Mouse (Mus musculus) splenic B cell, adult 2 months (primary cell): ENCODE measurements around the gene Pgam2.

Experiments used
- DNase-seq: peaks from one replicate; pipeline ENCODE4 v3.0.0-alpha.2; 2011; ENCODE audit warnings: low read depth, low spot score
- H3K27me3 ChIP-seq: 2 replicates; pipeline ENCODE4 v1.6.1; 2012; ENCODE audit warnings: mild to moderate bottlenecking, low read length, moderate library complexity, mixed read lengths; ENCODE audit not compliant: control insufficient read depth, poor library complexity, insufficient read depth, severe bottlenecking
- H3K36me3 ChIP-seq: 2 replicates; pipeline ENCODE4 v1.6.1; 2012; ENCODE audit warnings: mild to moderate bottlenecking, low read length, moderate library complexity, mixed read lengths; ENCODE audit not compliant: control insufficient read depth, poor library complexity, insufficient read depth, severe bottlenecking

The Pgam2 gene

DNA sequence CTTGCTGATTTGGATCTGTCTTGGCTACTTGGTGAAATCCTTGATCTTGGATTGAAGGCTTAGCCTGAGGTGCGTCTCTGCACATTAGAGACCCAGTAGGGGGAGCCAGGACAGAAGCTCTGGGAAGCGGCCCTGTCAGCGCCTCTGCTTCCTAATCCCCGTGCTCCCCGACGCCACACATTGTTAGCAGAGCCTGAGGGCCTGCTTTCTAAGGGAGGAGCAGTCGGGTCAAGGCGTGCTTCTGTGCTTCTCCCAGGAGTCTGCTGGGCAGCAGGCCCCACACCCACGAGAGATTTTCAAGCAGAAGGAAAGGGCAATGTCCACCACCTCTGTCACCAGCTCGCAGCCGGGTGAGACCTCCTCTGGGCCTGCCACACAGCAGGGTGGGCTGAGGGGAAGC, 6.2 kb downstream of the Pgam2 start:
- Histone ChIP-seq H3K27me3 (no peaks in the 10 kb centered on the region), H3K36me3 (peaks cover 34% of the 10 kb centered on the region)
- no peak for DNase-seq

DNA sequence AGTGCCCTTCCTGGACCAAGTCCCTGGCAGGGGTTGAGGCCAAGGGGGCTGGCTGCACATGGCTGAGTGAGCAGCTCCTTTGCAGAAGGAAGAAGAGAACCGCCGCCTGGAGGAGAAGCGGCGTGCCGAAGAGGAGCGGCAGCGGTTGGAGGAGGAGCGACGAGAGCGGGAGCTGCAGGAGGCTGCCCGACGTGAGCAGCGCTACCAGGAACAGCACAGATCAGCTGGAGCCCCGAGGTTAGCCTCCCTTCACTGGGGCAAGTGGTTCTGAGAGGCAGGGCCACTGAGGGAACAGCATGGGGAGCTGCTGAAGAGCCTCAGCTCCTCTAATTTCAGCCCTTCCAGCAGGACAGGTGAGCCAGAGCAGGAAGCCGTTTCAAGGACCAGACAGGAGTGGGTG, 6.6 kb downstream of the Pgam2 start:
- no peaks in the 10 kb centered on the region for H3K27me3 ChIP-seq
- peaks cover 39% of the 10 kb centered on the region for H3K36me3 ChIP-seq
- DNase-seq, result no peak

DNA sequence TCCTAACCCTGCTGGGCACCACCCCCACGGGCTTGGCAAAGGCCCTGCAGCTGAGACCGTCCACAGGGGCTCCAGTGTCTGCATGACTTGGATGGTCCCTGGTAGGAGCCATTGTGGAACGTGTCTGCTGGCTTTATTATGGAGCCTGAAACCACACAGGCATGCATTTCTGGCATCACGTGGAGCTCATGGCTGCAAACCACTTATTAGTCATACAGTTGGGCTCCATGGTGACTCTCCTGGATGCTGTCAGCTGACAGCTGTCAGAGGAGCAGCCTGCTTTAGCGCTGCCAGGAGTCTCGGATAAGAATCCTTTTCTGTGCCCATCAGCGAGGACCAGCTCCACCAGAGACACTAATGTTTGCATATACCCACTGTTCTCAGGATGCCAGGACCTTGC, 7.8 kb downstream of the Pgam2 start:
- H3K27me3 ChIP-seq, result no peaks in the 10 kb centered on the region
- no peak for DNase-seq
- peaks cover 40% of the 10 kb centered on the region for H3K36me3 ChIP-seq

DNA sequence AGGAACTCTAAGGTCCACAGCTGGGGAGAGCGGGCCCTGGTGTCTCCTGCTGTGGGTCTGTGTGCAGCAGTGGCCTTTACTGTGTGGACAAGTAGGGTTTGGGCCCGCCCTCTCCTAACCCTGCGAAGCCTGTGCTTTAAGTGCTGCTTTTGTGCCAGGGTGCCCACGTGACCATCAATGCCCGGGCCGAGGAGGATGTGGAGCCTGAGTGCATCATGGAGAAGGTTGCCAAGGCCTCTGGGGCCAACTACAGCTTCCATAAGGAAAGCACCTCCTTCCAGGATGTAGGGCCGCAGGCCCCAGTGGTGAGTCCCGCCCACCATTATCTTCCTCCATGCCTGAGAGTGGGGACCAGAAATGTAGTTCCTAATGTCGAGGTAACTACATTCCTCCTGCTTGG, 8.2 kb downstream of the Pgam2 start:
- Histone ChIP-seq H3K36me3 (peaks cover 40% of the 10 kb centered on the region), H3K27me3 (no peaks in the 10 kb centered on the region)
- DNase-seq, result no peak

DNA sequence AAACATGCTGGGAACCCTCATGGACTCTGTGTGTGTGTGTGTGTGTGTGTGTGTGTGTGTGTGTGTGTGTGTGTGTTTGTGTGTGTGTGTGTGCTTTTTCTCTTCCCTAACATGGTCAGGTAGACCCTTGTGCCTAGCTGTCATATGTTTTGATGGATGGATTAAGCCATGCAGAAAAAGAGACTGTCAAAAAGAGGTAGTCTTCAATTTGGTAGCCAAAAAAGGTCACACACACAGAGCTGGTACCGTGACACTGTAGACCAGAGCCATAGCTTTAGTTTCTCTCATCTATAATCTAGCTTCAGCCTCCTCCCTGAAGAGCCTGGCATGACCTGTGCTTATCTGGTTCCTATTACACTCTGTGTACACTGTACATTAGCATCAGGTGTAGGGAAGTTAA, 13.1 kb downstream of the Pgam2 start:
- Histone ChIP-seq H3K27me3 (no peaks in the 10 kb centered on the region), H3K36me3 (peaks cover 19% of the 10 kb centered on the region)
- peak; percentile 56 for DNase-seq

DNA sequence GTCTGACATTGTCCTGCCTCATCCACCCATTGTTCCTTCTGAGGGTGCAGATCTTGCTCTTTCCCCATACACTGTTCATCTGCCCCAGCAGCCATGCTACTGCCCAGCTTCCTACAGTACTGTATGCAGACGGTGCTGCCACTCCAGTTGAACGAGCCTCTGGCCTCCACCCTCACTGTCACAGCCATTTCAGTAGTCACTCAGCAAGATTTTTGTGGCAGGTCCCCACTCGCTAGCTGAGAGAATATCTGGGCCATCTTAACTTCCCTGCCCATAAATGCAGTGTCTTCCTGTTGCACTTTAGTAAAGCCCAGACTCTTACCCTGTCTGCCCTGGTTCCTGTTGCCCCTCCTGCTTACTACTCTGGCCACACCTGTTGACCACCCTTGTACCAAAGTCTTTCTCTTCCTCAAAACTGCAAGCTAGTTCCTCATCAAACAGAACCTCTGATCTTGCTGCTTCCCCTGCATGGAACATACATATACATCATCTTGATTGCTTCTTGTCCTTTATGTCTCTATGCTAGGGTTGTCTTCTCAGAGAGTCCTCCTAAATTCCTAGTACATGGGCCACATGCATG, 13.7 kb downstream of the Pgam2 start:
- Histone ChIP-seq H3K27me3 (no peaks in the 10 kb centered on the region), H3K36me3 (peaks cover 13% of the 10 kb centered on the region)
- peak; percentile 86 for DNase-seq

DNA sequence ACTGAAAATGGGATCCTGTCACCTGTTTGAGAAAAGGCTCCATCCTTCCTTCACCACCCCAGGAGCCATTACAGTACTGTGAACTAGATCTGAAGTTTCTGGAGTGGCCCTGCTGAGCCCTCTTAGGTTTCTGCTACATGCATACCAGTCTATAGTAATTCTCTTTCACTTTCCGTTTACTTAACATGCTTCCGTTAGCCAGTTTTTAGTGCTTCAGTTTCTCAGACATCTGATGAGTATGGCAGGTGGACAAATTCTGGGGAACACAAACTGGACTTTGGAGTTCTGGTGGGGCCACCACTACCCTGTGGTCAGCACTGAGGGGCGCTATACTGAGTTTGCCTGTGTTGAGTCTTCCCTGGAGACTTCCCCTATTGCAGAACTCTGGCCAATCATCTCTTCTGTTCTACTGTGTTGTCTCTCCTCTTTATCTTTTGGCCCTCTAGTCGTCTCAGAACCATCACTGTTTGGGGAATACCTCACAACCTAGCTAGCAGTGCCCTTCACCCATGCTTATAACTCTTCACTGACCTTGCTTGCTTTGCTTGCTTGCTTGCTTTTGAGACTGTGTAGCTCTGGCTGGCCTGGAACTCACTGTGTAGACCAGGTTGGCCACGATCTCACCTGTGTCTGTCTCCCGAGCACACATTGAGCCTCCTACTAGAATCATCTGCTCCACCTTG, 14.3 kb downstream of the Pgam2 start:
- Histone ChIP-seq H3K27me3 (no peaks in the 10 kb centered on the region), H3K36me3 (peaks cover 13% of the 10 kb centered on the region)
- DNase-seq, result peak; percentile 58

DNA sequence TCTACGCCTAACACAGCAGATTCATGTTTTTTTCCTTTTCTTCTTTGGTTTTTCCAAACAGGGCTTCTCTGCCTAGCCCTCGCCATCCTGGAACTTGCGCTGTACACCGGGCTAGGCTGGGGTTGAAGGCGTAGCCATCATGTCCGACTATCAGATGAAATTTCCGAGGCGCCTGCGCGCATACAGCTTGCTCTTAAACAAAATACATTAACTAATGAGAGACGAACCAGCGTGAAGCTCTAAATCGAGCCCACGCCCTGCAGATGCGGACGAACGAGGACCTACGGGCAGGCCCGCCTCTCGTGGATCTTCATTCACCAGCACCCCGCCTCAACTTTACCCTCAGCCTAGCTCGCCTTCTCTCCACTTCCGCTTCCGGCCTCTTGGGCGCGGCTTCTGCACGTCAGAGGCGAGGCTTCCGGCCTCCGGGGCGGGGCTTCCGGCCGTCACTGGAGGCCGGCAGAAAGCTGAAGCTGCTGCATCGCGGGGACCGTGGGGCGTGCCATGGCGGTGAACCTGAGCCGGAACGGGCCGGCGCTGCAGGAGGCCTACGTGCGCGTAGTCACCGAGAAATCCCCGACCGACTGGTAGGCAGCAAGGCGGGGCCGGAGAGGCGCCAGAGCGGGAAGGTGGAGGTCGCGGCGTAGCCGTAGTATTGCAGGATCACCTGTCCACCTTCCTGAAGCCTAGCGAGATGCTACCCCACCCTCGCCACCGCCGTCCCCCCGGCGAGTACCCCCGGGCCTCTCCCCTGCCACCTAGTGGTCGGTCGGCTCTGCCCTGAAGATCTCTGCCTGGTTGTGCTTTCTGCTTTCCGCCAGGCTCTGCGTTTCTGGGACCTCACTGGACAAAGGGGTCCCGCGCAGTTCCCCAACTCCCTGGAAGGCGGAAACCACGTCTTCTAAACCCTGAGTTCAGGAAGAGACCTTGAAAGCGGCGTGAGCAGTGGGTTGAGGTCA, 15.2 kb downstream of the Pgam2 start, which contains the start of gene Dbnl:
Gene Dbnl (plus strand): TSS at position 433 of the 959 bp plus-strand sequence.
- peaks cover 8% of the 10 kb centered on the region; the same call in 1 of the 2 replicates for H3K36me3 ChIP-seq
- no peaks in the 10 kb centered on the region for H3K27me3 ChIP-seq
- DNase-seq, result peak; percentile 98

DNA sequence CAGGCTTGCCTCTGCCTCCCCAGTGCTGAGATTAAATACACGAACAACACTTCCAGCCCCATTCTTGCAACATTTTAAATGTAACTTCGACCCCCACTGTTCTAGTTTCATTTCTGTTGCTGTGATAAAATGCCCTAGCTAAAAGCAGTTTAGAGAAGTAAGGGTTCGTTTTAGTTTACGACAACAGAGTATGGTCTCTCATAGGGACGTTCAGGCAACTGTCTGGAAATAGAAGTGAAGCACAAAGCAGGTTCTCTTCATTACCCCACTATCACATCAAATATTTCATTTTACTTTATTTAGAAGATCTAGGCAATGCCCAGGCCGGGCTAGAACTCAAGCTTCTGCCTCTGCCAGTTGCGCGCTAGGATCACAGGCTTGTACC, 15.9 kb downstream of the Pgam2 start:
- Histone ChIP-seq H3K36me3 (peaks cover 6% of the 10 kb centered on the region), H3K27me3 (no peaks in the 10 kb centered on the region)
- DNase-seq, result peak; percentile 29

DNA sequence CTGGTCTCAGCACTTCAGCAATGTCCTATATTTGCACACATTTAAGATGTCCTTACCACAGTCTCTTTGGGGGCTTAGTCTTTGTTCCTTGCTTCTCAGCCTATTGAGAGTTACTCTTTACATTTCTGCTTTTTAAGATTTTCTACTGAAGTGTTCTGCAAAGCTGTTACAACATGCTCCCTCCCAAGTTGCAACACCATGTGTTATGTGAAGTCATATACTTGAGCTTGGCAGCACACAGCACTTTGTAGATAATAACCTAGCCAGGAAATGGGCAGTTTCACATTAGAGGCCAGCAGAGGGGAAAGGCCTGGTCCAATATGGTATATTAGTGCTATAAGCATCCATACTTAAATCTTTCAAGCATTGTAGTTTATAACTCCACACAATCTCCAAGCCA, 17.8 kb downstream of the Pgam2 start:
- H3K27me3 ChIP-seq, result no peaks in the 10 kb centered on the region
- no peaks in the 10 kb centered on the region; the same call in 1 of the 2 replicates for H3K36me3 ChIP-seq
- DNase-seq, result no peak

DNA sequence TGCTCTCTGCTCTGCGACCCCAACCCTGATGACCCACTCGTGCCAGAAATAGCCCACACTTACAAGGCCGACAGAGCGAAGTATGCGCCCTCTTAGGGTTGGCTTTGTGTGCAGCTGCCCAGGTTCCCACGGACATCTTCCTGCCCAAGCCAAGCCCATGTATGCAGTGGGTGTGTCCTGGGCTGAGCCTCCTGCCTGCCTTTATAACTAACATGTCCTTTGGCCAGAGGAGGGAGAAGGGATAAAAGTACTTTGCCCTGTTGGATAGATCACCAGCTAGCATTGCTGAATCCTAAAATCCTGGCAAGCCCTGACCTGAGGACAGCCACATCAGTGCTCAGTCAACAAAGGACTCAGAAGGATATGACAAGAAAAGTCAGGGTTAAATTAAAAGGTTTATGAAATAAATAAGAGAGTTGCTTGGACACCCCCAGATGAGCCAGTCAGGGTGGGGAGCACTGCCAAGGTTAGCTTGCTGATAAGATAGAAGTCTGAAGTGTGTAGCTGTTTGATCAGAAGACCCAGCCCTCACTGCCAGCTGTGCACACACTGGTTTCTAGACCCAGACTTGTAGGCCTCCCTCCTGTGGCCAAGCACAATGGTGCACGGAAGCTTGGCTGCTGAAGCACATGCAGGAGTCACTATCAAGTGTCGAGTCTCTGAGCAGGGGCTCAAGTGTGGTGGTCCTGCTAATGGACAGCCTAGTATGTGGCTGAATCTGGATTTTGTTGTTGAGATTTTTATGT, 21.2 kb downstream of the Pgam2 start:
- H3K27me3 ChIP-seq, result no peaks in the 10 kb centered on the region
- no peaks in the 10 kb centered on the region; the same call in 1 of the 2 replicates for H3K36me3 ChIP-seq
- no peak for DNase-seq

DNA sequence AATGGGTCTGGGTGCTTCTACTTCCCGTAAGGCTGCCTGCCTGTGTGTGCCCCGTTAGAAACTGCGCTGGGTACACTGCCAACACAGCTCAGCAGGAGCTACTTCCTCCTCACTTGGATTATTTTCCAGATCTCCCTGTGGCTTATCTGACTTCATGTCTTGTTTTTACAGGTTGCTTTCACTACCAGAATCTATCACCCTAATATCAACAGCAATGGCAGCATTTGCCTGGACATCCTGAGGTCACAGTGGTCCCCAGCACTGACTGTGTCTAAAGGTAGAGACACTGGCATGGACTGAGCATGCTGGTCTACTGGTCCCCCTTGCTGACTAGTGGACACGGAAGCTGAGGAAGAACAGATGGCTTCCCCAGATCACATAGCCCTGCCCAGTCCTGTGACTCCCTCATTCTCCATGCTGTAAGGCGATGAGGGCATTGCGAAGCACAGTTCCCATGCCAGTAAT, 23.5 kb downstream of the Pgam2 start:
- no peaks in the 10 kb centered on the region; the same call in 1 of the 2 replicates for H3K36me3 ChIP-seq
- H3K27me3 ChIP-seq, result no peaks in the 10 kb centered on the region
- no peak for DNase-seq

DNA sequence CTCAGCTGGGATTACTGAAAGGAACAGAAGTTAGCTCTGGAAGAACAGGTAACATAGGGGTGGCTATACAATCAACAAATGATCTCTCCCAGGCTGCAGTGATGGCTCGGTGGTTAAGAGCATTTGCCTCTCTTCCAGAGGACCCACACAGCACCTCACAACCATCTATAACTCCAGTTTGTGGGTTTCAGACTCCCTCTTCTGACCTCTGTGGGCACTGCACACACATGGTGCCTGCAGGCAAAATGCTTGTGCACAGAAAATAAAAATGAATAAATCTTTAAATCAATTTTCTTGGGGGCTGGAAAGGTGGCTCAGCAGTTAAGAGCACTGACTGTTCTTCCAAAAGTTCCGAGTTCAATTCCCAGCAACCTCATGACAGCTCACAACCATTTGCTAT, 25.1 kb downstream of the Pgam2 start:
- DNase-seq, result peak; percentile 46
- Histone ChIP-seq H3K36me3 (no peaks in the 10 kb centered on the region; the same call in 1 of the 2 replicates), H3K27me3 (no peaks in the 10 kb centered on the region)

DNA sequence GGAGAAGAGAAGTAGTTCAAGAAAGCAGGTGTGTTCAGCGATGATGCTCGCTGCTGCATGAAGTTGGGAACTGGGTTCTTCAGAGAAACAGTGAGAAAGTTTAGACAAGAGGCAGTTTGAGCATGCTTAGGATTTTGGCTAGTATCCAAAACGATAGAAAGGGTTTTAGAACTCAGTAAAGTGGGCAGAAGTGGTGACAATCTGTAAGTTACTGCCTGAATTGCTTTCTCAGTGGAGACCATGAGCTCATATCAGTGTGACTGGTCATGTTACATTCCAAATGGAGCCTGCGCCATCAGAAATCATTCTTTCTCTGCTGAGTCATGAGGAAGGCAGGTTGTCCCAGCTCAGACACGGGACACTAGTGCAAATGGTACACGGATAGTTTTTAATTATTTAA, 37.5 kb downstream of the Pgam2 start:
- DNase-seq, result no peak
- H3K36me3 ChIP-seq, result 0 out of 2 replicates have a peak, but pooled peaks cover 3% of the 10 kb centered on the region
- H3K27me3 ChIP-seq, result no peaks in the 10 kb centered on the region
